Mouse (Mus musculus): Measurements from ENCODE around the gene B3gnt6.

- no peak for TF ChIP-seq CTCF (IDR thresholded peaks at IDR 0.05)
- no peak for TF ChIP-seq EP300 (IDR thresholded peaks at IDR 0.05; ENCODE audit: insufficient read depth, low read depth, low read length)
- no peak for TF ChIP-seq POLR2A (IDR thresholded peaks at IDR 0.05; ENCODE audit: insufficient read depth, low read depth, low read length)
Observed at GRCm38 (mm10) chr7:98216713-98217112, 17.4 kb upstream of the B3gnt6 start.
